Mouse (Mus musculus) ES-E14 (cell line): ENCODE results near the gene Mat2b. TPM values are rescaled to one million over a fixed set of nuclear protein-coding genes. Genes with fewer than 3 reads are reported as not detected.

Source experiments
- DNase-seq: peaks from one replicate; pipeline ENCODE4 v3.0.0-alpha.2; 2013; ENCODE audit warnings: low read depth, low spot score
- H3K27ac ChIP-seq: 2 replicates; pipeline ENCODE4 v1.5.1; 2012; ENCODE audit warnings: low read depth, mild to moderate bottlenecking, low read length, moderate library complexity, mixed read lengths; ENCODE audit not compliant: poor library complexity, insufficient read depth, severe bottlenecking
- H3K36me3 ChIP-seq: 2 replicates; pipeline ENCODE4 v1.6.1; 2012; ENCODE audit warnings: mild to moderate bottlenecking, low read length, moderate library complexity, mixed read lengths; ENCODE audit not compliant: control insufficient read depth, poor library complexity, insufficient read depth, severe bottlenecking
- H3K4me1 ChIP-seq, 2 experiments: fragments of 150-350 bp in 1 of 2; sonication (generic) in 1 of 2; 2 replicates each; pipeline ENCODE4 v1.6.1; 2012; ENCODE audit warnings: low read length in 2 of 2, mild to moderate bottlenecking in 1 of 2, mixed read lengths in 1 of 2; ENCODE audit not compliant: control insufficient read depth in 2 of 2, insufficient read depth in 2 of 2, poor library complexity in 1 of 2
- H3K4me3 ChIP-seq, 2 experiments: fragments of 150-350 bp in 1 of 2; sonication (generic) in 1 of 2; 2 replicates each; pipeline ENCODE4 v1.5.1; 2012; ENCODE audit warnings: low read length in 2 of 2, low read depth in 1 of 2, mild to moderate bottlenecking in 1 of 2, mixed read lengths in 1 of 2; ENCODE audit not compliant: insufficient read depth in 1 of 2, poor library complexity in 1 of 2, severe bottlenecking in 1 of 2
- H3K9ac ChIP-seq: 2 replicates; pipeline ENCODE4 v1.6.1; 2012; ENCODE audit warnings: low read depth, mild to moderate bottlenecking, low read length, mixed read lengths; ENCODE audit not compliant: poor library complexity, insufficient read depth, severe bottlenecking
- H3K9me3 ChIP-seq: fragments of 150-350 bp; sonication (generic); 2 replicates; pipeline ENCODE4 v1.6.1; 2012; ENCODE audit warnings: low read depth, mild to moderate bottlenecking, low read length; ENCODE audit not compliant: control insufficient read depth, insufficient read depth
- CHD2 ChIP-seq: IDR thresholded peaks from 2 replicates; pipeline ENCODE4 v1.6.1; 2014; ENCODE audit warnings: mild to moderate bottlenecking, low read depth, low read length, inconsistent platforms
- HCFC1 ChIP-seq: IDR thresholded peaks from 2 replicates; pipeline ENCODE4 v1.6.1; 2012; ENCODE audit warnings: low read length, inconsistent platforms, borderline replicate concordance; ENCODE audit not compliant: insufficient read depth
- MAFK ChIP-seq: IDR thresholded peaks from 2 replicates; pipeline ENCODE4 v1.6.1; 2014; ENCODE audit warnings: mild to moderate bottlenecking, low read depth, low read length, inconsistent platforms; ENCODE audit not compliant: insufficient read depth
- ZC3H11A ChIP-seq: IDR thresholded peaks from 2 replicates; pipeline ENCODE4 v1.6.1; 2012; ENCODE audit warnings: low read depth, mild to moderate bottlenecking, inconsistent platforms, low read length, borderline replicate concordance
- ZNF384 ChIP-seq: IDR thresholded peaks from 2 replicates; pipeline ENCODE4 v1.6.1; 2012; ENCODE audit warnings: low read depth, low read length, inconsistent platforms
- in situ Hi-C, 2 experiments: fragments of 600-800 bp; cut with MboI; formaldehyde crosslinking; loops; one replicate each; pipeline ENCODE4 v1.15.1; 2025; ENCODE audit warnings: low sequenced_read_pairs in 2 of 2, inconsistent platforms in 1 of 2; ENCODE audit not compliant: unreplicated experiment in 2 of 2
- total RNA-seq: library from RNA; depleted of rRNA; stranded (reverse); fragments of 300-350 nt; gene quantifications from 2 replicates; pipeline ENCODE4 v1.2.3, GENCODE M21; 2012

Gene Mat2b
- total RNA-seq, 1 experiment: 81.1 TPM

- Histone ChIP-seq H3K27ac (no peak overlapping the region), H3K9ac (no peak overlapping the region), H3K36me3 (peaks cover 34% of the 10 kb centered on the region), H3K9me3 (no peaks in the 10 kb centered on the region), H3K4me3 (no peak overlapping the region), H3K4me1 (no peaks in the 10 kb centered on the region)
- DNase-seq: no peak
- in situ Hi-C loops: no loop called here
- TF ChIP-seq MAFK (no peak), ZC3H11A (no peak), HCFC1 (no peak), CHD2 (no peak), ZNF384 (no peak)
Measured at GRCm38 (mm10) chr11:40683295-40683694, 11.7 kb downstream of the Mat2b start.

- in situ Hi-C loops: no loop called here
- H3K9me3 ChIP-seq: no peaks in the 10 kb centered on the region
Measured at GRCm38 (mm10) chr11:40682456-40682855, 12.5 kb downstream of the Mat2b start.

GRCm38 (mm10) chr11:40677169-40677568, 17.8 kb downstream of the Mat2b start:
- Histone ChIP-seq H3K4me3 (no peak overlapping the region), H3K27ac (no peak overlapping the region), H3K36me3 (peaks cover 19% of the 10 kb centered on the region), H3K9me3 (no peaks in the 10 kb centered on the region), H3K4me1 (no peaks in the 10 kb centered on the region), H3K9ac (no peak overlapping the region)
- TF ChIP-seq ZNF384 (no peak), CHD2 (no peak), MAFK (no peak), ZC3H11A (no peak), HCFC1 (no peak)
- DNase-seq: peak; percentile 37
- in situ Hi-C loops: no loop called here

More at GRCm38 (mm10) chr11:40682456-40682855, 12.5 kb downstream of the Mat2b start:
- Histone ChIP-seq H3K36me3 (peaks cover 36% of the 10 kb centered on the region), H3K4me1 (no peaks in the 10 kb centered on the region), H3K4me3 (no peak overlapping the region), H3K27ac (no peak overlapping the region), H3K9ac (no peak overlapping the region)
- TF ChIP-seq HCFC1 (no peak), ZC3H11A (no peak), ZNF384 (no peak), MAFK (no peak), CHD2 (no peak)
- no peak for DNase-seq

GRCm38 (mm10) chr11:40675014-40675730, 19.8 kb downstream of the Mat2b start:
- Histone ChIP-seq H3K4me3 (no peak overlapping the region), H3K9me3 (no peaks in the 10 kb centered on the region), H3K9ac (no peak overlapping the region), H3K27ac (no peak overlapping the region), H3K4me1 (no peaks in the 10 kb centered on the region), H3K36me3 (peaks cover 15% of the 10 kb centered on the region)
- in situ Hi-C loops: no loop called here
- TF ChIP-seq ZC3H11A: no peak
- no peak for TF ChIP-seq HCFC1
- TF ChIP-seq CHD2: no peak
- no peak for TF ChIP-seq ZNF384
- TF ChIP-seq MAFK: no peak
- DNase-seq: no peak
